Mouse (Mus musculus) MEL (cell line): ENCODE measurements around the gene Foxo3. TPM values are rescaled to one million over a fixed set of nuclear protein-coding genes. Genes with fewer than 3 reads are reported as not detected.

Experiments
- DNase-seq: peaks from one replicate; pipeline ENCODE4 v3.0.0; 2011; ENCODE audit warnings: low read depth, low spot score
- H3K27ac ChIP-seq: 2 replicates; pipeline ENCODE4 v1.5.1; 2012; ENCODE audit warnings: low read depth, mild to moderate bottlenecking, control low read depth, low read length, moderate library complexity; ENCODE audit not compliant: control insufficient read depth
- H3K27me3 ChIP-seq, 2 experiments: fragments of 150-350 bp in 1 of 2; sonication (generic) in 1 of 2; 2 replicates each; pipeline ENCODE4 v1.6.1; 2012; ENCODE audit warnings: low read length in 2 of 2, mild to moderate bottlenecking in 2 of 2, improper control_type of control experiment in 1 of 2, moderate library complexity in 1 of 2; ENCODE audit not compliant: insufficient read depth in 2 of 2, control insufficient read depth in 1 of 2
- H3K36me3 ChIP-seq, 2 experiments: 2 replicates each; pipeline ENCODE4 v1.6.1; 2012 to 2014; ENCODE audit warnings: low read length in 2 of 2, improper control_type of control experiment in 1 of 2, inconsistent platforms in 1 of 2, mild to moderate bottlenecking in 1 of 2; ENCODE audit not compliant: insufficient read depth in 2 of 2, control insufficient read depth in 1 of 2
- H3K4me1 ChIP-seq, 2 experiments: fragments of 150-350 bp in 1 of 2; sonication (generic) in 1 of 2; 2 replicates each; pipeline ENCODE4 v1.6.1; 2012; ENCODE audit warnings: low read length in 2 of 2, improper control_type of control experiment in 1 of 2, mild to moderate bottlenecking in 1 of 2; ENCODE audit not compliant: insufficient read depth in 2 of 2, control insufficient read depth in 1 of 2
- H3K4me3 ChIP-seq, 2 experiments: fragments of 150-350 bp in 1 of 2; sonication (generic) in 1 of 2; 2 replicates each; pipeline ENCODE4 v1.5.1; 2012; ENCODE audit warnings: low read depth in 2 of 2, low read length in 2 of 2, mild to moderate bottlenecking in 2 of 2, moderate library complexity in 2 of 2, control low read depth in 1 of 2, improper control_type of control experiment in 1 of 2; ENCODE audit not compliant: control insufficient read depth in 1 of 2, insufficient read depth in 1 of 2
- H3K79me2 ChIP-seq: 2 replicates; pipeline ENCODE4 v1.6.1; 2012; ENCODE audit warnings: mild to moderate bottlenecking, low read length, moderate library complexity; ENCODE audit not compliant: control insufficient read depth, poor library complexity, insufficient read depth
- H3K9ac ChIP-seq: 2 replicates; pipeline ENCODE4 v1.6.1; 2012; ENCODE audit warnings: low read depth, mild to moderate bottlenecking, control low read depth, low read length, moderate library complexity; ENCODE audit not compliant: control insufficient read depth, poor library complexity, severe bottlenecking
- H3K9me3 ChIP-seq: fragments of 150-350 bp; sonication (generic); replicated peaks from 2 replicates; pipeline ENCODE4 v1.6.1; 2012; ENCODE audit warnings: mild to moderate bottlenecking, low read length, improper control_type of control experiment, moderate library complexity; ENCODE audit not compliant: insufficient read depth
- BHLHE40 ChIP-seq: IDR thresholded peaks from 2 replicates; pipeline ENCODE4 v1.6.1; 2012; ENCODE audit warnings: low read depth, mild to moderate bottlenecking, inconsistent platforms, low read length, improper control_type of control experiment, borderline replicate concordance
- CHD1 ChIP-seq: IDR thresholded peaks from 2 replicates; pipeline ENCODE4 v1.6.1; 2012; ENCODE audit warnings: low read depth, mild to moderate bottlenecking, inconsistent platforms, low read length, improper control_type of control experiment
- CHD2 ChIP-seq: IDR thresholded peaks from 2 replicates; pipeline ENCODE4 v1.6.1; 2011; ENCODE audit warnings: low read length, improper control_type of control experiment
- E2F4 ChIP-seq: IDR thresholded peaks from 2 replicates; pipeline ENCODE4 v1.6.1; 2011; ENCODE audit warnings: low read depth, low read length, improper control_type of control experiment, borderline replicate concordance
- EP300 ChIP-seq, 2 experiments: IDR thresholded peaks; 2 replicates each; pipeline ENCODE4 v1.6.1; 2011; ENCODE audit warnings: improper control_type of control experiment in 2 of 2, low read length in 2 of 2, low read depth in 1 of 2, mild to moderate bottlenecking in 1 of 2
- ETS1 ChIP-seq: IDR thresholded peaks from 2 replicates; pipeline ENCODE4 v1.6.1; 2012; ENCODE audit warnings: low read depth, mild to moderate bottlenecking, inconsistent platforms, low read length, improper control_type of control experiment, moderate library complexity
- GATA1 ChIP-seq: IDR thresholded peaks from 2 replicates; pipeline ENCODE4 v1.6.1; 2011; ENCODE audit warnings: low read depth, low read length, improper control_type of control experiment
- HCFC1 ChIP-seq: IDR thresholded peaks from 2 replicates; pipeline ENCODE4 v1.6.1; 2012; ENCODE audit warnings: low read depth, mild to moderate bottlenecking, inconsistent platforms, low read length, improper control_type of control experiment, moderate library complexity
- JUND ChIP-seq: IDR thresholded peaks from 2 replicates; pipeline ENCODE4 v1.6.1; 2011; ENCODE audit warnings: low read depth, mild to moderate bottlenecking, improper control_type of control experiment, low read length
- KAT2A ChIP-seq: conservative IDR thresholded peaks from 2 replicates; pipeline ENCODE4 v1.6.1; 2012; ENCODE audit warnings: low read depth, low read length, improper control_type of control experiment, inconsistent platforms
- MAFK ChIP-seq: IDR thresholded peaks from 2 replicates; pipeline ENCODE4 v1.6.1; 2011; ENCODE audit warnings: low read depth, mild to moderate bottlenecking, low read length, improper control_type of control experiment, borderline replicate concordance
- MAX ChIP-seq: IDR thresholded peaks from 2 replicates; pipeline ENCODE4 v1.6.1; 2011; ENCODE audit warnings: low read length, improper control_type of control experiment
- MXI1 ChIP-seq: IDR thresholded peaks from 2 replicates; pipeline ENCODE4 v1.6.1; 2011; ENCODE audit warnings: mild to moderate bottlenecking, low read depth, low read length, improper control_type of control experiment
- MYC ChIP-seq: IDR thresholded peaks from 2 replicates; pipeline ENCODE4 v1.6.1; 2011; ENCODE audit warnings: low read depth, mild to moderate bottlenecking, low read length, improper control_type of control experiment, moderate library complexity
- POLR2A ChIP-seq, 2 experiments: IDR thresholded peaks; 2 replicates each; pipeline ENCODE4 v1.6.1; 2011 to 2012; ENCODE audit warnings: low read length in 2 of 2, mild to moderate bottlenecking in 2 of 2, control low read depth in 1 of 2, improper control_type of control experiment in 1 of 2, low read depth in 1 of 2, moderate library complexity in 1 of 2; ENCODE audit not compliant: control insufficient read depth in 1 of 2, insufficient read depth in 1 of 2, poor library complexity in 1 of 2
- POLR2AphosphoS2 ChIP-seq: IDR thresholded peaks from 2 replicates; pipeline ENCODE4 v1.6.1; 2011; ENCODE audit warnings: low read length, improper control_type of control experiment
- POLR2AphosphoS5 ChIP-seq: IDR thresholded peaks from 2 replicates; pipeline ENCODE4 v1.6.1; 2012; ENCODE audit warnings: low read depth, borderline replicate concordance, mild to moderate bottlenecking, inconsistent platforms, low read length, moderate library complexity, mixed read lengths
- RAD21 ChIP-seq: IDR thresholded peaks from 2 replicates; pipeline ENCODE4 v1.6.1; 2011; ENCODE audit warnings: mild to moderate bottlenecking, low read depth, low read length, improper control_type of control experiment
- RCOR1 ChIP-seq: IDR thresholded peaks from 2 replicates; pipeline ENCODE4 v1.6.1; 2012; ENCODE audit warnings: low read depth, mild to moderate bottlenecking, inconsistent platforms, low read length, improper control_type of control experiment
- SIN3A ChIP-seq: IDR thresholded peaks from 2 replicates; pipeline ENCODE4 v1.6.1; 2012; ENCODE audit warnings: low read length, improper control_type of control experiment, inconsistent platforms
- SMC3 ChIP-seq: IDR thresholded peaks from 2 replicates; pipeline ENCODE4 v1.6.1; 2011; ENCODE audit warnings: low read depth, low read length, improper control_type of control experiment
- TAL1 ChIP-seq: IDR thresholded peaks from 2 replicates; pipeline ENCODE4 v1.6.1; 2012; ENCODE audit warnings: mild to moderate bottlenecking, inconsistent platforms, low read length, moderate library complexity, mixed read lengths
- TCF12 ChIP-seq: IDR thresholded peaks from 2 replicates; pipeline ENCODE4 v1.6.1; 2014; ENCODE audit warnings: low read depth, mild to moderate bottlenecking, inconsistent platforms, low read length, improper control_type of control experiment, moderate library complexity
- USF1 ChIP-seq: IDR thresholded peaks from 2 replicates; pipeline ENCODE4 v1.6.1; 2014; ENCODE audit warnings: low read depth, mild to moderate bottlenecking, inconsistent platforms, low read length, improper control_type of control experiment, moderate library complexity
- USF2 ChIP-seq, 2 experiments: IDR thresholded peaks; 2 replicates each; pipeline ENCODE4 v1.6.1; 2011 to 2012; ENCODE audit warnings: improper control_type of control experiment in 2 of 2, low read length in 2 of 2, borderline replicate concordance in 1 of 2, inconsistent platforms in 1 of 2, low read depth in 1 of 2, mild to moderate bottlenecking in 1 of 2; ENCODE audit not compliant: insufficient read depth in 1 of 2
- ZMIZ1 ChIP-seq: IDR thresholded peaks from 2 replicates; pipeline ENCODE4 v1.6.1; 2012; ENCODE audit warnings: low read depth, mild to moderate bottlenecking, inconsistent platforms, low read length, improper control_type of control experiment, moderate library complexity
- ZNF384 ChIP-seq: IDR thresholded peaks from 2 replicates; pipeline ENCODE4 v1.6.1; 2012; ENCODE audit warnings: low read depth, mild to moderate bottlenecking, inconsistent platforms, low read length, improper control_type of control experiment
- polyA plus RNA-seq, 2 experiments: library from polyadenylated mRNA; stranded (reverse) in 1 of 2; unstranded in 1 of 2; fragments of >175 nt in 1 of 2; fragments of >200 nt in 1 of 2; gene quantifications; 2 replicates each; pipeline versions ENCODE4 v1.2.1 to v1.2.4; 2012; ENCODE audit warnings: low replicate concordance in 2 of 2, low read depth in 1 of 2; ENCODE audit not compliant: insufficient read length in 2 of 2, insufficient read depth in 1 of 2, missing spikeins in 1 of 2
- total RNA-seq: library from RNA; depleted of rRNA; stranded (reverse); fragments of 300-350 nt; gene quantifications from 2 replicates; pipeline ENCODE4 v1.2.3, GENCODE M21; 2012

Gene Foxo3
- total and polyA plus RNA-seq, 3 experiments, result 21.0 to 103 (median 27.2) TPM

DNA sequence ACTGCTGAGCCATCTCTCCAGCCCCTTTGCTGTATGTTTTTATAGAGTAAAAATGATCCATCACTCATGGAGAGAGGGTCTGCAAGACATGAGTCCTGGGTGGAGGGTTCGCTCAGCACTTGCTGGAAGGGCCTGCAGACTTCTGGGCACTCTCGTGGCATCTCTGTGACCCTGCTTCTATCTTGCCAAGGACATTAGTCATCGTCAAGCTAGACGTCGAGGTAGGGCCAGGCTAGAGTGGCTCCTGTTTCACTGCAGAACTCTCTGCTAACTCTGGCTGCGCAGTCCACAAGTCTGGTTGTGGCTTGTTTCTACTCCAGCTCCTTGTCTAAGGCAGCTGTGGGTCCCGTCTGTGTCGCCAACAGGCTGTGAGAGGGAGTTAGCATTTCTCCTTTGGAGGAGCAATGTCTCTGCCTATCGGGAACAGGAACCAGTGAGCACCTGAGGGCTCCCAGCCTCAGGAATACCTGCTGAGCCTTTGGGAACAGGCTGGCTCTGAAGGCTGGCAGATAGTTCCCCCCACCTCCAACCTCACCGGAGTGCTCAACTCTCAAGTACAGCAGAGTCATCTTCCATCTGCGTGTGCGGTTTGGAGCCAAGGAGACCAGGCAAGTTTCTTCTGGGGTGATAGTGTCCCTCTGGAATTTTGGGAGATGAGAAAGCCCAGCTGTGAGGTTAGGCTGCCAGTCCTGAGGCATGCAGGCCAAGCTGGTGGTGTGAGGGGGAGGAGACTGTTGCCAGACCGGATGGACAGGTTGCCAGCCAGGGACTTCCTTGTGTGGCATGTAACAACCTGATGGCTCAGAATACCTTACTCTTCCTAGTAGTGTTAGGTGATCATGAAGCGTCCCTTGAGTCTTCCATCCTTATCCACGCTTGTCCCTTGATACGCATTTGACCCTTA lies 98.5 kb downstream of the Foxo3 start:
- no peaks in the 10 kb centered on the region for H3K79me2 ChIP-seq
- H3K27ac ChIP-seq, result no peak overlapping the region
- H3K4me1 ChIP-seq, result peaks cover 0 to 9% of the 10 kb centered on the region in 2 experiments; a peak in 2 of 4 replicates
- no peaks in the 10 kb centered on the region for H3K27me3 ChIP-seq
- no peaks in the 10 kb centered on the region for H3K9me3 ChIP-seq
- H3K9ac ChIP-seq, result no peak overlapping the region
- no peak for TF ChIP-seq MXI1
- TF ChIP-seq BHLHE40, result no peak
- TF ChIP-seq MAX, result no peak
- TF ChIP-seq EP300 (IDR thresholded peaks at IDR 0.05; ENCODE audit: low read depth in 1 of 2, low read length in 2 of 2), result no peak
- no peak for TF ChIP-seq CHD2
- no peak for TF ChIP-seq HCFC1
- TF ChIP-seq SIN3A, result no peak
- no peak for TF ChIP-seq MAFK
- TF ChIP-seq RAD21, result no peak
- no peak for TF ChIP-seq ZNF384
- TF ChIP-seq ETS1, result no peak
- no peak for TF ChIP-seq MYC
- TF ChIP-seq POLR2A (IDR thresholded peaks at IDR 0.05; ENCODE audit: control insufficient read depth in 1 of 2, insufficient read depth in 1 of 2, low read depth in 1 of 2, low read length in 2 of 2, poor library complexity in 1 of 2), result no peak
- TF ChIP-seq POLR2AphosphoS5, result no peak
- no peak for TF ChIP-seq POLR2AphosphoS2
- TF ChIP-seq TCF12, result no peak
- H3K36me3 ChIP-seq, result peaks cover 0 to 9% of the 10 kb centered on the region in 2 experiments; a peak in 2 of 4 replicates
- DNase-seq, result no peak
- no peak overlapping the region for H3K4me3 ChIP-seq

GRCm38 (mm10) chr10:42174283-42174682 lies 102.3 kb downstream of the Foxo3 start:
- no peak for TF ChIP-seq CHD1
- no peak for TF ChIP-seq JUND
- TF ChIP-seq USF2 (IDR thresholded peaks at IDR 0.05; ENCODE audit: borderline replicate concordance in 1 of 2, insufficient read depth in 1 of 2, low read depth in 1 of 2, low read length in 2 of 2), result no peak
- no peak for TF ChIP-seq MXI1
- no peak for TF ChIP-seq E2F4
- no peak for TF ChIP-seq ZMIZ1
- no peak for TF ChIP-seq RCOR1
- no peak for TF ChIP-seq TAL1
- no peak for TF ChIP-seq SIN3A
- TF ChIP-seq KAT2A, result no peak
- TF ChIP-seq USF1, result no peak
- TF ChIP-seq SMC3, result no peak
- TF ChIP-seq GATA1, result no peak
- Histone ChIP-seq H3K4me1 (no peaks in the 10 kb centered on the region), H3K9ac (no peak overlapping the region), H3K4me3 (no peak overlapping the region), H3K27me3 (no peaks in the 10 kb centered on the region), H3K9me3 (no peaks in the 10 kb centered on the region), H3K79me2 (no peaks in the 10 kb centered on the region), H3K36me3 (no peaks in the 10 kb centered on the region), H3K27ac (no peak overlapping the region)
- DNase-seq, result no peak
